Mouse (Mus musculus): ENCODE data around the gene Gm21961. TPM values are rescaled to one million over a fixed set of nuclear protein-coding genes. Genes with fewer than 3 reads are reported as not detected.

Gene Gm21961
- polyA plus RNA-seq (2014; fragmentation: Illumina TruSeq; extraction: RNeasy Lipid Tissue Mini Kit (QIAGEN cat#74804); ENCODE audit: low read depth, low replicate concordance): not detected

GRCm38 (mm10) chr15:65014804-65015203 is at the start of gene Gm21961:
Gene Gm21961, minus strand, starts transcription at chr15:65014904.

Other genes with a start within 250 kb of the Gm21961 start
- not detected for gene Gm21798, start 197.2 kb downstream of the Gm21961 start, polyA plus RNA-seq (2014; fragmentation: Illumina TruSeq; extraction: RNeasy Lipid Tissue Mini Kit (QIAGEN cat#74804); ENCODE audit: low read depth, low replicate concordance)

All from testis, adult 10 weeks (tissue).